Mouse (Mus musculus): ENCODE results near the gene Cst7.
"Not testable (repeated sequence)": the region's sequence is repeated elsewhere in the genome, so short reads cannot be mapped to it uniquely, and the experiment has no call there.

Cst7 gene

DNA sequence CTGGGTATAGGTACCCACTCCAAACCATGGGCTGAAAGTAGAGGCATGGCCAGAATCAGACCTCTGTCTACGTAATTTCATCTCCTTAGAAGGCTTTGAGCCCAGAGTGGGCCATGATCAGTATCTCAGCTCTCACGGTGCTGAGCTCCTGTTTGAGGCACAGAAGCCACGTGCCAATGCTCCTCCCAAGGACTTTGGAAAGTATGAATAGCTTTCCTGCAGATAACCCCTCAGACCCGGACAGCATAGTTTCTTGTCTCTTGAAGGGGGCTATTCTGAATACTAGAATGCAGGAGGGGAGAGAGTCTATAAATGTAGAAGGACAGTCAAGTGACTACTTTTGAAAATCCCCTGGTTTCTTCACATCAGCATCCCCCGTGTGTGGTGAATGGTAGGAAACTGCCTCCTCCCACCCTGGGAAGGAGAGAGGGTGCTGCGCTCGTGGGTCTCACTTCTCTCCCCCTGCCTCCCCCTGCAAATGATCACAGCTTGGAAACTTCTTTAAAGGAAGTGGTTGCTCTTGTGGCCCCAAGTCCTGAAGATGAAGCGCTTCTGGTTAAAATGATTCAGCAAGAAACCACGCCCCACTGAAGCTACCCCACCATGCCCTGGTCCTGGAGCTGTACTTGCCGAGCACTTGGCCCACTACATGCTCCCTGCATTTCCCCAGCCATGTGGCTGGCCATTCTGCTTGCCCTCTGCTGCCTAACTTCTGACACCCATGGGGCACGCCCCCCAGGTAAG is at the start of gene Cst7:
TSS of gene Cst7 (plus strand) at position 569 of the 744 bp plus-strand sequence.
- no peak for DNase-seq (ENCODE audit: low spot score in 2 of 2)

DNA sequence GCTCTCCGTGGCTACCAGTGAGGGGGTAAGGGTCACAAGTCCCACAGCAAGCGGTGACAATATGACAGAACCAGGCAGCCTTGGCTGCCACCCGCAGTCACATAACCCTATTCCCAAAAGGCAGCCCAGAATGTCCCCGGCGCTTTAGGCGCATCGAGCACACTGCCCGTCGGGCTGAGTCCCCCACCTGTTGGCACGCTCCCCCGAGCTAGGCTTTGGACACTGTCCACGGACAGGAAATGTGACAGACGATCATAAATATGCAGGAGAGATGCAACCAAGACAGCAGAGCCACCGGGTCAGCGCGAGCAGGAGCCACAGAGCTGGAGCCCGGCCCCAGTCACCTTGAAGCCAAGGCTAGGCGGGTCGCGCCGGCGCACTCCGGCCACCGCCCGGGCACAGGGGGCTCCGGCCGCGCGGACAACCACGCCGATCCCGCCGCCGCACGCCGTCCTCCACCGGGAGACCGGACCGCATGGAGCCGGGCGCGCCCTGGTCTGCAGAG is 44.5 kb upstream of the Cst7 start:
- DNase-seq (ENCODE audit: low spot score in 2 of 2): no peak

DNA sequence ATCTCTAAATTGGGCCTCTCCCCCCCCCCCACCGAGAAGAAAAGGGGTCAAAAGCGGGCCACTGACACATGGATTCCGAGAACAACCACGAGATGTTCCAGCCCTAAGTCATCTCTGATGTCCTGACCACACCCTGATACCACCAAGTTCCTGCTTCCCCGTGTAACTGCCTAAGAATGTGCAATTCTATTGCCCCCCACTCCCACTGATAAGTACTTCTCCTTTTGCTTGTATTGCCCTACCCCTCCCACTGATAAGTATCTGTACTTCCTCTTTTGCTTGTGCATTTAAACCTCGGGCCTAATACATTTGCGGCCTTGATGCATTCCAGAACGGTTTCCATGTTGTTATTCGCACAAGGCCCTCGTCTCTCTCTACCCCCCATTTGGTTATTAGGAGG is 20.6 kb upstream of the Cst7 start:
- not testable (repeated sequence) for DNase-seq (ENCODE audit: low spot score in 2 of 2)

DNA sequence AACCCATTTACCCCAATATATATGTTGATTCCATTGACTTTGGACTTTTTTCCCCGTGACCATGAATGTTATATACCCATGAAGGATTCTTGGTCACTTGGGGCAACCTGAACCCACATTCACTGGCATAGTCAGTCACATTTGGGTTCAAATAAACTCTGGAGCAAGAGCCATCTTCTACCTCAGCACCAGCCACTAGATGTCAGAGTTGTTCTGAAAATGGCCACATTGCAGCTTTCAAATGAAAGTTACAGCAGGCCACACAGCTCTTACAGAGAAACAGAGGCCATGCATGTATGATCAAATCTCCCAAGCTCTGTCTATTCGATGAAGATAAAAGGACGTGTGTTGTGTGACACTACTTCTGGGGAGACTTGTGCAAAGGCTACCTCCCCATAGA is 11.6 kb upstream of the Cst7 start:
- no peak for DNase-seq (ENCODE audit: low spot score in 2 of 2)

DNA sequence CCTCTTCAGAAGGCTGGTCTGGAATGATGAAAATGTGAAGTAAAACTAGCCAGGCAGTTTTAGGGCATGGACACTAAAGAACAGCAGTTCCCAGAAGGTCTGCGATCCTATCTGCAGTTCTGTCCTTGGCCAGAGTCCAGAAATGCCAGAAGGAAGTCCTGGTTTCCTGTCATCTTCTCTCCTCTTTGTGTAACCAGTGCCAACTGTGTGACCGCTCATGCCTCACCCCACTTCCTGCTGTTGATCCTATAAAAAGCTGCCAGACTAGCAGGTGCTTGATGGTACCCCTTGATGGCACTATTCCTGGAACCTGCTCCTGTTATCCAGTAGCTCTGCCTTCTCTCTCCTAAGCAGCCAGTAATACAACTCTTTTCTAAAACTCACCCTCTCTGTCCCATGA is 3.2 kb upstream of the Cst7 start:
- DNase-seq (ENCODE audit: low spot score in 2 of 2): no peak

DNA sequence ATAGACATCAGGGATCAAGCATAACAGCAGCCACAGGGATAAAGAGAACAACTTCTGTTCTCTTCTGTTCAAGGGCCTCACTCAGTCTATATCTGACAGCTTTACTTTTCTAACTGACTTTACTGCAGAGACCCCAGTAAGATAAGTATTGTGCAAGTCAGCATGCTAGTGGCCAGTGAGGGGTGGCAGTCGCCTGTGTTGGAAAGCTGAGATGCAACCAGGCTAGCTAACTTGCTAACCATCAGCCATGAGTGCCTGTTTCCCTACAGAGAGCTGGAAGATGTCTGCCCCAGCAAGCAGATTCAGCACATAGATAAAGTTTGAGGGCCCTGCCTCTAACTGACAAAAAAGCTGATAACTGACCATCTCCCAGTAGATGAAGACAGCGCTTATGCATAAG is 546 bp downstream of the Cst7 start:
- no peak for DNase-seq (ENCODE audit: low spot score in 2 of 2)

DNA sequence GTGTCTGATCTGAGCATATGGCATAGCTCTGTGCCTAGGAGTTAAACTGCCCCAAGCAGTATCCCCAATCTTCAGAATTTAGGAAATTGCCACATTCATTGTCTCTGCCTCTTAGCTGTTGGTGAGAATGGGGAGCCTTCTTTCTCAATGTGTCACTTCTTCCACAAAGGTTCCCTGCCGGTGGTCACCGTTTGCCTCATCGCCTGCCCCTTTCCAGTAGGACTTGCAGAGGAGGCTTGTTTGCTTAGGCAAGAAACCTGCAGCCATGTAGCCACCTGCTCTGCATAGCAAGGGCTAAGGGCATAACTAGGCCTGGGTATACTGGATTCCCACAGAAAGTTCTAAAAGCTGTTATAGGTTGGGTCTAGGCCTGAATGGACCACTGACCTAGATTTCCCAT is 2.2 kb downstream of the Cst7 start:
- DNase-seq (ENCODE audit: low spot score in 2 of 2): no peak

DNA sequence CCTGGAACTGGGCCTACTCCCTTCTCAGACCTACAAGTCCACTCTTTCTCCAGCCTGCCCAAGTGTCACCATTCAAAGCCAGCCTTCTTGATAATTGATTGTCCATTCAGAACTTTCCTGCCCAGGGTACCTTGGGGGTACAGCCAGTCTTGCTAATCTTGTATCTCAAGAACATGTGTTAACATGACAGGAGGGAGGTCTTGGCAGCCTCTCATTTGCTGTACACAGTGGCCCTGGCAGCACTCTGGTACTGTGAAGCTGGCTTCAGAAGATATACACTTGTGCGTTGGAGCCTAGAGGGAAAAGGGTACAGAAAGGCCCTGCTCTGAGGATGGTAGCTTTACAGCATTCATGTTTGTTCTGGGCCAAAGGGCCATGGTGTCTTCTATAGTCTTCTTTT is 6.0 kb downstream of the Cst7 start:
- DNase-seq (ENCODE audit: low spot score in 2 of 2): no peak

DNA sequence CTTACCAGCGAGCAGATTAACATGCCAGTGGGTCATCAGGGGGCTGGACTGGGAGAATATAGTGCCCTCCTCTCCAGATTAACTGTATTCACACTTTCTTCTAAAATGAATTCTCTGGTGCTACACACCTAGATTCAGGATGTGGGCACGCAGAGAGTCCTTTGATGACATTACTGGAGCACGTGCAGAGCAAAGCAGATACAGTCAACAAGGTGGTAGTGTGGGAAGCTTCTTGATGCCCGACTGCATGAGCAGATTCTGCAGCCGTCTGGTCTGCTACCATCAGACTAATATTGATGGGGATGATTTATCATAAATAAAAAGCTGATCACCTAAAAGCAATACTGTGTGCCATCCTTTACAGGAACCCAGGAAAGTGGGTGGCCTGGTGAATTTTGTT is 8.4 kb downstream of the Cst7 start:
- no peak for DNase-seq (ENCODE audit: low spot score in 2 of 2)

DNA sequence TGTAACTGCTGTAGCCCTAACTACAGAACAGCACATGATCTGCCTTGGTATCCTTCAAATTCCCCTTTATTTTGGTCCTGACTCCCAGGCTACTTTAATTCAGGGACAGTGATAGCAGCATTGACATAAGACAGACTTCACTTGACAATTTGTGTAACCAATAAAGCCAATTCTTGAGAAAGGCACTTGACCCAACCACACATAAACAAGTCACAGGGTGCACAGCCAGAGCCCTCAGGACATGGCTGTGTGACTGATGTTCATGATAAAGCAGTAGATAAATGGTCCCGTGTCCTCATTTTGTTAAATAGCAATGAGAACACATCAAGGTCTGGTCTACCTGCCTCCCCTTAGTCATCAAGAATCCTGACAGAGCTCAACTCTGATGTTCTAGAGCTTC is 9.4 kb downstream of the Cst7 start:
- DNase-seq (ENCODE audit: low spot score in 2 of 2): no peak

DNA sequence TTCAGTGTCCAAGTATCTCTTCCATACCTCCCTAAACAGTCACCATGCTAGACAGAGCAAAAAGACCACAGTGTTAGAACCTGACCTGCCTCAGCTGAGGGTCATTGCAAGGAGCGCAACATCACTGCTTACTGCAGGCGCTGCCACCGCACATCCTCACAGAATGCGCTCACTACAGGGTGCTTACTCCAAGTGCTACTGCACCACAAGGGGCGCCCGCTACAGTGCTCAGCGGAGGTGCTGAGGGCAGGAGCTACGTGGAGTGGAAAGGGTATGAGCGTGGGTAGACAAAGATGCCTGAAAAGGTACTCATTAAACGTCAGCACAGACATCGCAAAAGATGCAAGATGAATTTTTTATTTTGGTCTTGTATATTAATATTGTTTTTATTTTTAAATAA is 18.9 kb downstream of the Cst7 start:
- DNase-seq (ENCODE audit: low spot score in 2 of 2): no peak

DNA sequence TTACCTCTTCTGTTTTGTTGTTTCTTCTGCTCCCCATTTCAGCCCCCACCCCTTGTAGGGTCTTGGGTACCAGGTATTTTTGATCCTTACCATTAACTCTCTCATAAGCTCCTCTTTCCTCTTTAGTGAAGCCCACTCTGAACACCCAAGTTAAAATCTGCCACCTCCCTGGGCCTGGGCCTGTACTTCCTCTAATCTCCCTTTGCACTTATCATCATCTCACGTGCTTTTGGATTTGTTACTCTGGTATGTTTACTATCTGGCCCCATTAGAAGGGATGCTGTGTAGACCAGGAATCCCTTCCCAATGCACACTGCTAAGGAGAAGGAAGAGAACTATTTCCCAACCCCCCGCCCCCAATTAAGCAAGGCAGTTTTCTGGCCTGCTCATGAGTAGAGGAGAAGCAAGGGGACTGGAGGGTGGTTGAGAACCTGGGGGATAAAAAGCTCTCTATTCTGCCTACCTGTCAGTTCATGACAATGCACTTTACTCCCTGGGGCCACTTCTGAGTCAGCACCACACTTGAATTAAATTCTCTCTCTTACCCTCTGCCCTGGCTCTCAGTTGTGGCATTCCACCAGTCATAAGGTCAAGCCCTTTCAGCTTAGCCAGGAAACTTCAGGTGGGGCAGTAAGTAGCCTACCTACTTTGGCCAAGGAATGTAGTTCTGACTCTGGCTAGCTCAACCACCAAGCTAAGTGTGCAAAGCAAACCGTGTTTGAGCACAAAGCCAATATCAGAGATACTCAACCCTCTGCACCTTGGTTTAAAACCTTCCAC is 25.4 kb downstream of the Cst7 start:
- DNase-seq (ENCODE audit: low spot score in 2 of 2): no peak

DNA sequence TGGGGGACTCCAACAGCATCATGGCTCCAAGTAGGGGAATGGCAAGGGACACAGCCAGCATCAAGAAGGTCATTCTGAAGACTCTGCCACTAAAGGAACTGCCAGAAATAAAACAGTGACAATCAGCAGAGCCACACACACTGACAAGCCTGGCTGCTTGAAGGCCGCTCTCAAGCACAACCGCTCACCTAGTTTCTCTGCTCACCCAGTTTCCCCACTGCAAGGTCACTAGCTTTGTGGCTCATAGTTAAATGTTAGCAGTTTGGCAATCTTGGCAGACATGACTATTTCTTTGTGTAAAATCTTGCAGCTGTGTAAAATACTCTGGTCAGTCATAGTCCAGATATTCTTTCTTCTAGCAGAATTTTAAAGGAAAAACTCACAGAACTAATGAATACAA is 30.0 kb downstream of the Cst7 start:
- peak; percentile 23 to 24 for DNase-seq (ENCODE audit: low spot score in 2 of 2)

DNA sequence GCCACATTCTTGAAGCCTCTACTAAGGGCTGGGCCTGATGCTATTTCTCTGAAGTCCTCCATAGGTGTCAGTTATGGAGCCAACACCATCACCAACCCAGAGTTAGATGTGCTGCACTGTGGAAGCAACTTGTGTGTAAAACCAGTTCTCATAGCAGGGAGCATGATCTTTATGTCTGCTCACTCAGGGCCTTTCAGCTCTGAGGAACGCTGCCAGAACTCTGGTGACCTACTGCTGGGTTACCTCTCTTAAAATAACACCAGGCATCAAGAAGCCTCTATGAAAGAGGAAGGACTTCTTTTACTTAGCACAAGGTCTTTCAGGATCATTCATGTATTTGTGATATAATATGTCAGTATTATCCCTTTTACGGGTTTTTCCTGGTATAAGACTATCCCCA is 32.0 kb downstream of the Cst7 start:
- DNase-seq (ENCODE audit: low spot score in 2 of 2): peak; percentile 15 to 47

DNA sequence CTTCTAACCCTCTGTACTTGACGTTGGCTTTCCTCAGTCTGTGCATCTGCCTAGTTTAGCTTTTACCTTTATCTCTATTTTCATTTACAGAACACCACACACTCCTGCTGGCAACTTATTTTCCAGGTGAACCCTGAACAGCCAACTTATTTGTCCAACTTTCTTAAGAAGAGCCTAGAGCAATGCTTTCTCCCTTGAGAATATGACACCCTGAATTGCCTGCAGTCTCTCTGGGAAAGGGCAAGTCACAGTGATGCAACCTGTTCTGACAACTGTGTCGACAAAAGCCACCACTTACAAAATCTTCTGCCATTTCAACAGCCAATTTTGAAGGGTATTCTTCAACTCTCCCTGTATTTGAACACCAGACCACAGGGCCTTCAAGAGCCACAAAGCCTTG is 34.6 kb downstream of the Cst7 start:
- no peak for DNase-seq (ENCODE audit: low spot score in 2 of 2)

DNA sequence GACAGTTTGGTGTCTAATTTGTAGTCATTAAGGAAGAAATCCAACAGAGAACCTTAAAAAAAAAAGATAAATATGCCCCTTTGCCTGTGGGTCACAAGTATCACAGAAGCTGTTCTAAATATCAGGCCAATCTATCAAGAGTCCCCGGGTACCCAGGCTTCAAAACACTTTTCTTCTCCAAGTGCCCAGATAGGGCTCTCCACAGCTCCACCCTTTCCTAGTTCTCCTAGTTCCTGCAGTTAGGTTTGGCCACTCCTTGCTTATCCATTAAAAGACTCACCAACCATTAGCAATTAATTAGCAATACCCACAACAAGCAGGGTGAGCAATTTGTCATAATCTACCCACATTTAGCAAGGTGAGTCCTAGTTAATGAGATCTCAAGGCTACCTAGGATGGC is 36.9 kb downstream of the Cst7 start:
- no peak for DNase-seq (ENCODE audit: low spot score in 2 of 2)

DNA sequence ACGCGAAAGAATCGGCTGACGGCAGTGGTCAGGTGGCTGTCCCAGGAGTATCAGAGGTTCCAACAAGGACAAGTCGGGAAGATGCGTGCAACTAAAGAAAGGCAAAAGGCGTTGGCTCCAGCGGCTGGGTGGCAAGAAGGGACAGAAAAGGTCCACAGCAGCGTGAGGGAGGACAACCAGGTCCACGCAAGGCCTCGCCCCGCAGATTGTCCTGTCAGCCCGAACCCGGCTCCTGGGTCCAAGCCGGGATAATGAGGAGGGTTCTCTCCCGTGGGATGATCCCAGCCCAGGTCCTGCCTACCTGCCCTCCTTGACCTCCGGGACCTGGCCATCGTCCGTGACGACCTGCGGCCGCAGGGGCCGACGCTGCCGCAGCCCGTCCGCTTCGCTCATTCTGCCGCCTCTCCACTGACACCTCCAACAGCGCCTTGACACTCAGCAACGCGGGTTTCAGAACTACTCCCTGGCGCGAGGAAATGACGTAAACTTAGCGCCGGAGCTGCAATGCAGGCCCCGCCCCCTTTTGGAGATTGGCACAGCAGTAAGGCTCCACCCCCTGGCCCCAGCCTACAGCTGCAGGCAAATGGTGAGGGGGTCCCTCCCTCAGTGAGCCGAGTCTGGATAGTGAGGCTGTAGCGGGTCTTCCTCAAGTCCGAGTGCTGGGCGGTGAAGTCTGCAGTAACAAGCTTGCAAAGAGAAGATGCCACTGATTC is 38.0 kb downstream of the Cst7 start, which contains the start of gene Apmap:
TSS of gene Apmap (minus strand) at position 481 of the 713 bp plus-strand sequence.
- DNase-seq (ENCODE audit: low spot score in 2 of 2): peak; percentile 92 to 96

DNA sequence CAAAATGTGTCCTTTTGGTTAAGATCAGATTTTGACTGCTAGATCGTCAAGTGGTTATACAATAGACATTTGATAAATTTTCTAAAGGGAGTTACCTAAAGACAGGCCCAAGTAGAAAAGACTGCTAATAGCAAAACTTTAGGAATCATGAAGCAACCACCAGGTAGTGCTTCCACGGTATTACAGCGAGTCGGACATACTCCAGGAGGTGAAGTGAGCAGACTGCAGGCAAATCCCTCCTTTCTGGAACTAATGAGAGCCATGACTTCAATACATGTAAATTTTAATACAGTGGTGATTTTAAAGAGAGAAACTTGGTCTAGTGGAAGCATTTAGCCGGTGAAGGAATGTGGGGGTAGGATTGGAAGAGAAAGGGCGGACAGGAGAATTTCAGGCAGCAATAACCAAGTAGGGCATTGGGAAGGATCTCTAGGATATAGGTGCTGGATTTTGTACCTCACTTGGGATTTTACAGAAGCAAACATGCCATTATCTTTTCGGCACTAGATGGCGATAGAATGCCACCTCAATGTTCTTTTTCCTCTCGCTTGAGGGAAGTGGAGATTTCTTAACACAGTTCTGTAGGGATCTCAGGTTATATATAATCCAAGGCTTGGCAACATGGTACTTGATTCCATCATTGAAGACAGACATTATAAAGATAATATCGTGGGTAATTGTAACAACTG is 38.8 kb downstream of the Cst7 start:
- DNase-seq (ENCODE audit: low spot score in 2 of 2): peak; percentile 44 to 74

DNA sequence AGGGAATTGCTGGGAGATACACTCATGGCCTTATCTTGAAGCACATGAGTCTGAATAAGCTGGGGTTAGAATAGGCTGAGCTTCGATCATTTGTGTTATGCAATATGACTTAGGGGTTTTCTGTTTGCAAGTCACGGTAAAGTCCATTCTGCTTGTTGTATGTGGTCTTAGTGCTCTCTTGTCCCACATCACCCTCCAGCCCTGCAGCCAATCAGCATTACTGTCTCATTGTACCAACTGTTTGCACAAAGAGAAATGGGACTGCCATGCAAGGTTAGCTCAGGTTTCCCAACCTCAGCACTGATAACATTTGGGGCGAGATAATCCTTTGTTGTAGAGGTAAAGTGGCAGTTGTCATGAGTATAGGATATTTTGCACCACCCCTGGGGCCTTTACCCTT is 39.9 kb downstream of the Cst7 start:
- no peak for DNase-seq (ENCODE audit: low spot score in 2 of 2)

DNA sequence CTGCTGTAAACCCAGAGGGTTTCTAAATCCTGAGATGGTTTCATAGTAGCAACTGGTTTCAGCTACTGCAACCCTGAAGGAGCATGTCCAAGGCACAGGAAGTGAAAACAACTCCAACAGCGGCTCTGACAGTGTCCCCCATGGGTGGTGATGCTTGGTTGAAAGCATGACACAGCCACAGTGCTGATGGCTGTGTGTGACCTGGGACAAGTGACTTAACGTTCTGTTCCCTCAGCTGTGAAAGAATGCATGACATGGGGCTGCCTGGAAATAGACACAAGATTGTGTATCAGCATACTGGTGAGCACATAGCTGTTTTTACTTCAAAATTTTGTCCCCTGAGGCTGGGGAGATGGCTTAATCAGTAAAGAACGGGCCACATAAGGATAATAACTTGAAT is 51.5 kb downstream of the Cst7 start:
- DNase-seq (ENCODE audit: low spot score in 2 of 2): peak; percentile 21 to 31

DNA sequence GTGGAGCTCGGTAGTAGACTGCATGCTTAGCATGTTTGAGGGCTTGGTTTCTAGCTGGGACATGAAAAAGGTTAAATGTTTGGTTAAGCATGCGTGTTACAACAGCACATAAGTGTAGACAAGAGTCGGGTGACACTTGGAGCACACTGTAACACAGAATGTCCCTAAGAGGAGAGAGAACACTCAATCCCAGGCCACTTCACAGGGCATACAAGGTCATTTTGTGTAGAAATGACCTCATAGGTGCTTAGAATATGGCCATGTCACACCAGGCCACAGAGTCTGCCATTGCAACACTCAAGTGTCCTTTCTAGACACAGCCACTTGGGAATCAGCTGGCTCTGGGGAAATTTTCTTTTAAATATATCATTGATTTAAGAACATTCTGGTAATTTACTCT is 53.7 kb downstream of the Cst7 start:
- DNase-seq (ENCODE audit: low spot score in 2 of 2): no peak

DNA sequence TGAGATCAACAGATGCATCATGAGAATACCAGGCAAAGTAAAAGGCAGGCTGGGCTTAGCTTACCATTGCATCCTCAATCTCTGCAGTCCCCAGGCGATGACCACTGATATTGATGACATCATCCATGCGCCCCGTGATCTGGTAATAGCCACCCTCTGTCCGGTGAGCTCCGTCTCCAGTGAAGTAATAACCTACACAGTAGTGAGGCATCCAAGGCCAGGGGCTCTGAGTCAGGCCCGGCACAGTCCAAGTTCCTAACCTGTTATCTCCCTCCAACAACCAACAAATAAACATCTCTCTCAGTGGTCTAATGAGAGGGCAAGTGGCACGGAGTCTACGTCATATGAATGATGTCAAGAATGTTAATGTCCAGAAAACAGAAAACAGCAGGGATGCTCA is 54.7 kb downstream of the Cst7 start:
- DNase-seq (ENCODE audit: low spot score in 2 of 2): no peak

All from heart, adult 9 months (tissue).